Mouse (Mus musculus) embryonic facial prominence, embryonic 14.5 days (tissue): ENCODE measurements around the gene Lbx2. TPM values are rescaled to one million over a fixed set of nuclear protein-coding genes. Genes with fewer than 3 reads are reported as not detected.

ENCODE experiments used
- ATAC-seq: fragments of 200-750 bp; cut with Nextera tagmentation; 2 replicates; pipeline ENCODE4 v1.8.0; 2017; ENCODE audit warnings: low read depth, moderate number of reproducible peaks, moderate TSS enrichment
- DNase-seq: peaks from one replicate; pipeline ENCODE4 v3.0.0-alpha.2; 2015; ENCODE audit warnings: low spot score
- H3K27ac ChIP-seq: fragments of 300-500 bp; sonication (generic); replicated peaks from 2 replicates; pipeline ENCODE4 v1.5.1; 2014; ENCODE audit warnings: low read depth, mild to moderate bottlenecking, low read length, moderate library complexity
- H3K27me3 ChIP-seq: fragments of 300-500 bp; sonication (generic); replicated peaks from 2 replicates; pipeline ENCODE4 v1.6.1; 2014; ENCODE audit warnings: low read length; ENCODE audit not compliant: control insufficient read depth, insufficient read depth
- H3K36me3 ChIP-seq: fragments of 300-500 bp; sonication (generic); 2 replicates; pipeline ENCODE4 v1.6.1; 2014; ENCODE audit warnings: low read length, mixed read lengths; ENCODE audit not compliant: control insufficient read depth, insufficient read depth
- H3K4me1 ChIP-seq: fragments of 300-500 bp; sonication (generic); 2 replicates; pipeline ENCODE4 v1.6.1; 2014; ENCODE audit warnings: antibody characterized with exemption, low read length; ENCODE audit not compliant: control insufficient read depth, insufficient read depth
- H3K4me2 ChIP-seq: fragments of 300-500 bp; sonication (generic); 2 replicates; pipeline ENCODE4 v1.6.1; 2014; ENCODE audit warnings: low read depth, mild to moderate bottlenecking, low read length, moderate library complexity, mixed read lengths
- H3K4me3 ChIP-seq: fragments of 300-500 bp; sonication (generic); 2 replicates; pipeline ENCODE4 v1.5.1; 2014; ENCODE audit warnings: low read depth, mild to moderate bottlenecking, low read length
- H3K9ac ChIP-seq: fragments of 300-500 bp; sonication (generic); 2 replicates; pipeline ENCODE4 v1.6.1; 2014; ENCODE audit warnings: low read depth, mild to moderate bottlenecking, low read length, moderate library complexity, mixed read lengths
- H3K9me3 ChIP-seq: fragments of 300-500 bp; sonication (generic); 2 replicates; pipeline ENCODE4 v1.6.1; 2016; ENCODE audit warnings: low read length; ENCODE audit not compliant: control insufficient read depth
- WGBS: fragments of 180-500 bp; shearing (Covaris S2); extraction: QIAGEN DNeasy Blood & Tissue Kit; methylation state at CpG from one replicate; pipeline ENCODE4 v1.1.7; 2014; 5-methylcytosine and 5-hydroxymethylcytosine counted together
- polyA plus RNA-seq: library from polyadenylated mRNA; unstranded; fragments of >200 nt; fragmentation: Nextera tagmentation; extraction: Ambion mirVana; gene quantifications from 2 replicates; pipeline ENCODE4 v1.2.1, GENCODE M21; 2014

Lbx2 gene
- 0.71 and 0.87 TPM in 2 replicates for polyA plus RNA-seq

DNA sequence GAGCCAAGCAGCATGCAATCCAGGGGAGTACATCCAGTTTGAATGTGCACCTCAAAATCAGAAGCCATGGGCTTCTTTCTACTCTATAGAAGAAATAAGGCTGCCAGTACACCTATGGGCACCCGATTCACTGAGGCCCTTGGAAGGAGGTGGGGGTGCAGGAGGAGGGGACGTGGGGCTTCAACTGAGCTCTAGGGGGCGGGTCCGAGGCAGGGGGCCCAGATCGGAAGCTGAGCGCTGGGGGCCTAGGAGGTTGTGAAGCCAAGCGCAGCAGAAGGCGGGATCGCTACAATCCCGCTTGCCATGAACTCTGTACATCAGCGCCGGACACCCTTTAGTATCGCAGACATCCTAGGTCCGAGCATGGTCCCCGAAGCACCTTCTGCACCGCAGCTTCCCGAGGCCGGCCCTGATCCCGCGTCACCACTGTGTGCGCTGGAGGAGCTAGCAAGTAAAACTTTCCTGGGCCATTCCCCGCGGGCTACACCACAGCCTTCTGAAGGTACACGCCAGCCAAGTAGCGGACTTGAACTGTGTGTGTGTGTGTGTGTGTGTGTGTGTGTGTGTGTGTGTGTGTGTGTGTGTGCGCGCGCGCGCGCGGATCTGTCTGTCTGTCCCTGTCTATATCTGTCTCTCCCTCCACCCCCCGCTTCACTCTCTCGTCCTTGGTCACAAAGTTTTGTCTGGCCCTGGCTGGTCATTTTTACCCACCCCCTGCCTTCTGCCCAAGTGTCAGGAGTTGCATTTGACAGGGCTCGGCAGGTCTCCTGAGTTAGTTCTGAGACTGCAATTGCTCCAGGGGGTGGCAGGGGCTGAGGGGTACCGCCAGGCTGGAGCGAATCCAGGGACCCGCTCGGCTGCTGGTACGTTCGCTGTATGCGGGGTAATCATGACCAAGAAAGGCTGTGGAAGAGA lies at the start of gene Lbx2:
Gene Lbx2 (plus strand): TSS at position 247 of the 915 bp plus-strand sequence.
- Histone ChIP-seq H3K9ac (peak within 1 kb of the TSS; percentile 30; the same call in 1 of the 2 replicates), H3K9me3 (no peaks in the 10 kb centered on the region), H3K4me2 (peak within 1 kb of the TSS; percentile 48), H3K27ac (no peak within 1 kb of the TSS), H3K4me1 (peaks cover 15% of the 10 kb centered on the region), H3K27me3 (peaks cover 83% of the 10 kb centered on the region), H3K4me3 (peak within 1 kb of the TSS; percentile 18), H3K36me3 (peaks cover 7% of the 10 kb centered on the region; the same call in 1 of the 2 replicates)
- DNase-seq (no peak), ATAC-seq (no peak)
- WGBS = 4% methylated on average over 29 of the region's 42 CpGs

DNA sequence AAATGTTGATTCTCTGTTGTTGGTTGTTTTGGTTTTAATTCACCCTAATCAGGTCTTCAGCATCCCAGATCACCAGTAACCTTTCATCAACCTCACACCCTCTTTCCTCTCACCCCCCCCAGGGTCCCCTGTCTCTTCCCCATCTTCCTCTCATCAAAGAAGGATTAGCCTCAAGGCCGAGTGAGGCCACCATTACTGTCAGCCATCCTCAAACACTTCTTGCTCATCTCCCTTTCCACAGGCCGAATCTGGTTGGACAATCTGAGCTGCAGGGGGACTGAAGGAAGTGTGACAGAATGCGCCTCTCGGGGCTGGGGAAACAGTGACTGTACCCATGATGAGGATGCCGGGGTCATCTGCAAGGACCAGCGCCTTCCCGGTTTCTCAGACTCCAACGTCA lies 49.0 kb upstream of the Lbx2 start:
- H3K36me3 ChIP-seq = no peaks in the 10 kb centered on the region; the same call in 1 of the 2 replicates
- H3K9ac ChIP-seq = no peak overlapping the region
- ATAC-seq (no peak), DNase-seq (no peak)
- H3K4me2 ChIP-seq = no peak overlapping the region
- H3K9me3 ChIP-seq = no peaks in the 10 kb centered on the region
- no peak overlapping the region for H3K27ac ChIP-seq
- peaks cover 2% of the 10 kb centered on the region; the same call in 1 of the 2 replicates for H3K27me3 ChIP-seq
- 80% methylated on average over 8 of the region's 8 CpGs for WGBS
- peaks cover 20% of the 10 kb centered on the region for H3K4me1 ChIP-seq
- no peak overlapping the region for H3K4me3 ChIP-seq

DNA sequence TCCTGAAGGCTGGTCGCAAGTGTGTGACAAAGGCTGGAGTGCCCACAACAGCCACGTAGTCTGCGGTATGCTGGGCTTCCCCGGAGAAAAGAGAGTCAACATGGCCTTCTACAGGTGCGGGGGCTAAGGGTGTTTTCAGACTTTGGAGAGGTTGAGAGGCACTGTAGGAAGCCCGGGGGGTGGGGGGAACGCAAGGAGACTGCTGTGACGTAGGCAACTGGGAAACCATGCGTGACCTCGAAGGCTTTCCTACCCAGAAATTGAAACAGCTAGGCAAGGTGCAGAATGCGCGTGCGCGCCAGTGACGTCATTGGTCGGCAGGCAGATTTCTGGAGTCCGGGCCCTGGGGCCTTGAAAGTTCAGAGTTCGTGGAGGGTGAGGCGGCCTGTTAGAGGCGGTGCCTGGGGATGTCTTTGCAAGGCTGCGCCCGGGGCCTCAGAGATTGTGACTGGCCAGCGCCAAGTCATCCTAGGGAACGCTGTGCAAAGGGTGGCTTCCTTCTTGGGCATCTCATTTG lies 47.6 kb upstream of the Lbx2 start:
- DNase-seq = peak; percentile 67
- no peak overlapping the region for H3K27ac ChIP-seq
- no peaks in the 10 kb centered on the region for H3K27me3 ChIP-seq
- peak overlapping the region; percentile 52; the same call in 1 of the 2 replicates for H3K9ac ChIP-seq
- H3K9me3 ChIP-seq = no peaks in the 10 kb centered on the region
- peak; percentile 58; the same call in 1 of the 2 replicates for ATAC-seq
- peak overlapping the region; percentile 59 for H3K4me2 ChIP-seq
- no peaks in the 10 kb centered on the region; the same call in 1 of the 2 replicates for H3K36me3 ChIP-seq
- WGBS = 10% methylated on average over 24 of the region's 24 CpGs
- peak overlapping the region; percentile 23 for H3K4me3 ChIP-seq
- H3K4me1 ChIP-seq = peaks cover 15% of the 10 kb centered on the region

DNA sequence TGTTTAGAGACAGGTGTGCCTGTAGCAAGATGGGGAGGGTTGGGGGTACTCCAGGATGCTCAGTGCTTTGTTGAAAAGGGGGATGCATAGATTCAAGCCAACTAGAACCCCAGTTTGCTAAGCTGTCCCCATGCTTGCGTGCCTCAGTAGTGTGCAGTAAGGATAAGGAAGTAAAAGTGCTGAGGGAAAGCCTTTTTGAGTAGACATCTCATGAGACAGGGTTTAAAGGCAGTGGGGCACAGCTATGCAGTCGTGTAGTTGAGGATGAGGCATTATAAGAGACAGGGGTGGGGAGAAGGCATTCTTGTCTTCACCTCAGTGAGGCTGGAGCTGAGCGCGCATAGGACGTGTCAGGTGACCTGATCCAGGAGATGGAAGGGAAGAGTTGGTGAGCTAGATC lies 45.6 kb upstream of the Lbx2 start:
- ATAC-seq = no peak
- WGBS = 71% methylated on average over 5 of the region's 5 CpGs

DNA sequence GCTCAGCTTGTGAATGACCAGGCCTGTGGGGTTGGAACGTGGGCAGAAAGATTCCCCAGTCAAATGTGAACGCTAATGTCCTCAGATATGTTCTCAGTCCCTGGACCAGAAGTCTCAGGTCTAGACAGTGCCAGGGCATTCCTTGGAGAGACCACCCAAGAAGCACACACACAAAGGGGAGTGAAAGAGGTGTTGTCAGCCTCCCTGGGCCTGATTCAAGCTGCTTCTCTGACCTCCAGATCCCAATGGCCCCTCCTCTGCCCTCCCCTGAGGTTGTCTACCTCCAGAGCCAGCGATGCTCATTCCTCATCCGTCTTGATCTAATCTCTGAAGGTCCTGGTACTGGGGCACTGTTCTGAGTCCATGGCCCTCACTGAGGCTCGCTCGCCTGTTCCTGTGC lies 42.6 kb upstream of the Lbx2 start:
- WGBS = 71% methylated on average over 4 of the region's 6 CpGs
- ATAC-seq = no peak
- no peaks in the 10 kb centered on the region for H3K27me3 ChIP-seq

More for the DNA sequence above, 45.6 kb upstream of the Lbx2 start:
- Histone ChIP-seq H3K4me2 (no peak overlapping the region), H3K27me3 (no peaks in the 10 kb centered on the region), H3K27ac (no peak overlapping the region), H3K36me3 (no peaks in the 10 kb centered on the region; the same call in 1 of the 2 replicates), H3K9ac (no peak overlapping the region), H3K9me3 (no peaks in the 10 kb centered on the region), H3K4me1 (peaks cover 6% of the 10 kb centered on the region; the same call in 1 of the 2 replicates), H3K4me3 (no peak overlapping the region)
- no peak for DNase-seq

DNA sequence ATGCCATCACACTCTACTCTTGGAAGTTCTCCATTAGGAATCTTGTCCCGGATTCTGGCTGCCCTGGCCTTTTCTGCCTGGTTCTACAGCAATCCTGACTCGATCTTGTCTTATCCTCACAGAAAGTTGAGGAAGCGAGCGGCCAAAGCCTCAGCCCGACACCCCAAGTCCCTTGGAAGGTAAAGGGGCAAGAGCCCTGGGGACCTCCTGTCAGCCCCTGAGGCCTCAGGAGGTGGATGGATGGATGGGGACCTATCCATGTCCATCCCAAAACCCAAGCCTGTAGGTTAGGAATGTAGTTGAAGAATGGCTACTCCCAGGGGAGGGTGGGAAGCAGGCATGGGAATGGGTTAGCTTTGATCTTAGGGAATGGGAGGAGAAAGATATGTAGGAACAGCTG lies 42.2 kb upstream of the Lbx2 start:
- Histone ChIP-seq H3K4me1 (no peaks in the 10 kb centered on the region), H3K27ac (no peak overlapping the region), H3K27me3 (no peaks in the 10 kb centered on the region), H3K4me2 (no peak overlapping the region), H3K9me3 (no peaks in the 10 kb centered on the region), H3K9ac (no peak overlapping the region), H3K4me3 (no peak overlapping the region), H3K36me3 (no peaks in the 10 kb centered on the region)
- 94% methylated on average over 5 of the region's 5 CpGs for WGBS
- ATAC-seq (no peak), DNase-seq (no peak)

More for the DNA sequence above, 42.6 kb upstream of the Lbx2 start:
- Histone ChIP-seq H3K36me3 (no peaks in the 10 kb centered on the region), H3K4me3 (no peak overlapping the region), H3K4me1 (peaks cover 1% of the 10 kb centered on the region; the same call in 1 of the 2 replicates), H3K27ac (no peak overlapping the region), H3K9ac (no peak overlapping the region), H3K4me2 (no peak overlapping the region), H3K9me3 (no peaks in the 10 kb centered on the region)
- DNase-seq = no peak

DNA sequence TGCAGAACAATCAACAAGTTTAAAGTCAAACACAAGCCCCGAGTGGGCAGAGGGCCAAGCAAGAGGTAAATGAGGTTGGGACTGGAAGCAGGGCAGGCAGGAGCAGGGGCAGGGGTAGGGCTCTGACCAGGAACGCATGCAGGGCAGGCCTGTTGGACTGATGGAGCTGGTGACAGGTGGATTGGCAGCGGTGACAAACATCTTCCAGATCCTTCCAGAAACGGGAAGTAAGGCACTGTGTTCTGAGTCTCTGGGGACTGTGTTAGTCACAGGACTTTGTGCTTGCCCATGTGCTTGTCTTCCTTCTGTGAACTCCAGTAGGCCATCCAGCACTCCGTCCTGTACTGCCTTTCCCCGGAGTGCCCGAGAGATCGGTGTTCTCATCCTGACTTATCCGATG lies 41.4 kb upstream of the Lbx2 start:
- Histone ChIP-seq H3K36me3 (0 out of 2 replicates have a peak, but pooled peaks cover under 1% of the 10 kb centered on the region), H3K9me3 (no peaks in the 10 kb centered on the region), H3K4me2 (no peak overlapping the region), H3K4me1 (no peaks in the 10 kb centered on the region), H3K9ac (no peak overlapping the region), H3K27me3 (no peaks in the 10 kb centered on the region), H3K27ac (no peak overlapping the region), H3K4me3 (no peak overlapping the region)
- DNase-seq = no peak
- no peak for ATAC-seq
- WGBS = 69% methylated on average over 8 of the region's 9 CpGs

DNA sequence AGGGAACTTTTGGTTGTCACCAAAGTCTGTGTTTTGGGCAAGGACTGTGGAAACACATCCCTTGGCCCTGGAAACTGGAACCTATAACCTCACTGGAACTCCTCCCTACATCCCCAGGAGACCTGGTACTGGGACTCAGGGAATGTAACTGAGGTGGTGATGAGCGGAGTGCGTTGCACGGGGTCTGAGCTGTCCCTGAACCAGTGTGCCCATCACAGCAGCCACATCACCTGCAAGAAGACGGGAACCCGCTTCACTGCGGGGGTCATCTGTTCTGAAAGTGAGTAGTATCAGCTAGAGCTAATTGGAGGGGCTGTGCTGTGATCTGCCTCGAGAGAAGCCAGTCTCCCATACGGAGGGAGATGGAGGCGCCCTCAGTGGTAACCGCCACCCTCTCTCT lies 36.8 kb upstream of the Lbx2 start:
- Histone ChIP-seq H3K27me3 (no peaks in the 10 kb centered on the region), H3K36me3 (peaks cover 24% of the 10 kb centered on the region), H3K4me2 (no peak overlapping the region), H3K9me3 (no peaks in the 10 kb centered on the region), H3K4me1 (peaks cover 9% of the 10 kb centered on the region), H3K9ac (no peak overlapping the region), H3K4me3 (no peak overlapping the region), H3K27ac (no peak overlapping the region)
- 78% methylated on average over 10 of the region's 10 CpGs for WGBS
- DNase-seq = no peak
- no peak for ATAC-seq
